Mouse (Mus musculus) ovary, adult 18-20 months (tissue): ENCODE data around the gene Acad12.
"Not testable (repeated sequence)": the region's sequence is repeated elsewhere in the genome, so short reads cannot be mapped to it uniquely, and the experiment has no call there.

Experiments
- DNase-seq: peaks from one replicate; pipeline ENCODE4 v3.0.0; 2022; ENCODE audit warnings: low spot score, mixed read lengths

Gene Acad12

GRCm38 (mm10) chr5:121618592-121619513 is at the start of gene Acad12:
Gene Acad12 (minus strand): TSS chr5:121618938.
- peak; percentile 73 for DNase-seq

GRCm38 (mm10) chr5:121668411-121668810 is 49.7 kb upstream of the Acad12 start:
- no peak for DNase-seq

GRCm38 (mm10) chr5:121667067-121667466 is 48.3 kb upstream of the Acad12 start:
- no peak for DNase-seq

GRCm38 (mm10) chr5:121664971-121665370 is 46.2 kb upstream of the Acad12 start:
- DNase-seq: no peak

- DNase-seq: no peak
Observed at GRCm38 (mm10) chr5:121664078-121664477, 45.3 kb upstream of the Acad12 start.

GRCm38 (mm10) chr5:121663456-121663855 is 44.7 kb upstream of the Acad12 start:
- DNase-seq: no peak

- DNase-seq: no peak
Observed at GRCm38 (mm10) chr5:121661494-121661893, 42.8 kb upstream of the Acad12 start.

- DNase-seq: no peak
Observed at GRCm38 (mm10) chr5:121660897-121661254, 42.1 kb upstream of the Acad12 start.

GRCm38 (mm10) chr5:121660059-121660896 is 41.5 kb upstream of the Acad12 start, which contains the start of the genes Acad10 and Brap:
Gene Acad10 (minus strand): TSS chr5:121660514.
Gene Brap (plus strand): TSS chr5:121660563.
- DNase-seq: peak; percentile 92

GRCm38 (mm10) chr5:121657656-121658055 is 38.9 kb upstream of the Acad12 start:
- not testable (repeated sequence) for DNase-seq

GRCm38 (mm10) chr5:121656866-121657265 is 38.1 kb upstream of the Acad12 start:
- DNase-seq: not testable (repeated sequence)

- DNase-seq: no peak
Observed at GRCm38 (mm10) chr5:121654526-121654925, 35.8 kb upstream of the Acad12 start.

- DNase-seq: no peak
Observed at GRCm38 (mm10) chr5:121649134-121649533, 30.4 kb upstream of the Acad12 start.

GRCm38 (mm10) chr5:121639601-121640000 is 20.9 kb upstream of the Acad12 start:
- no peak for DNase-seq

GRCm38 (mm10) chr5:121637296-121637695 is 18.6 kb upstream of the Acad12 start:
- DNase-seq: no peak

- no peak for DNase-seq
Observed at GRCm38 (mm10) chr5:121634668-121635067, 15.9 kb upstream of the Acad12 start.

- DNase-seq: no peak
Observed at GRCm38 (mm10) chr5:121632804-121633203, 14.1 kb upstream of the Acad12 start.

- DNase-seq: not testable (repeated sequence)
Observed at GRCm38 (mm10) chr5:121631106-121631647, 12.4 kb upstream of the Acad12 start.

GRCm38 (mm10) chr5:121627871-121628270 is 9.1 kb upstream of the Acad12 start:
- no peak for DNase-seq

- no peak for DNase-seq
Observed at GRCm38 (mm10) chr5:121623241-121623640, 4.5 kb upstream of the Acad12 start.

- DNase-seq: no peak
Observed at GRCm38 (mm10) chr5:121621102-121621501, 2.4 kb upstream of the Acad12 start.

- DNase-seq: not testable (repeated sequence)
Observed at GRCm38 (mm10) chr5:121614921-121615320, 3.8 kb downstream of the Acad12 start.
